Mouse (Mus musculus): Measurements from ENCODE around the gene Duoxa1.
"Not testable (repeated sequence)": the region's sequence is repeated elsewhere in the genome, so short reads cannot be mapped to it uniquely, and the experiment has no call there.

The Duoxa1 gene

GRCm38 (mm10) chr2:122313536-122313935 is at the start of gene Duoxa1:
Duoxa1 (minus strand) TSS chr2:122313730.
- DNase-seq (ENCODE audit: low spot score), result no peak

DNA sequence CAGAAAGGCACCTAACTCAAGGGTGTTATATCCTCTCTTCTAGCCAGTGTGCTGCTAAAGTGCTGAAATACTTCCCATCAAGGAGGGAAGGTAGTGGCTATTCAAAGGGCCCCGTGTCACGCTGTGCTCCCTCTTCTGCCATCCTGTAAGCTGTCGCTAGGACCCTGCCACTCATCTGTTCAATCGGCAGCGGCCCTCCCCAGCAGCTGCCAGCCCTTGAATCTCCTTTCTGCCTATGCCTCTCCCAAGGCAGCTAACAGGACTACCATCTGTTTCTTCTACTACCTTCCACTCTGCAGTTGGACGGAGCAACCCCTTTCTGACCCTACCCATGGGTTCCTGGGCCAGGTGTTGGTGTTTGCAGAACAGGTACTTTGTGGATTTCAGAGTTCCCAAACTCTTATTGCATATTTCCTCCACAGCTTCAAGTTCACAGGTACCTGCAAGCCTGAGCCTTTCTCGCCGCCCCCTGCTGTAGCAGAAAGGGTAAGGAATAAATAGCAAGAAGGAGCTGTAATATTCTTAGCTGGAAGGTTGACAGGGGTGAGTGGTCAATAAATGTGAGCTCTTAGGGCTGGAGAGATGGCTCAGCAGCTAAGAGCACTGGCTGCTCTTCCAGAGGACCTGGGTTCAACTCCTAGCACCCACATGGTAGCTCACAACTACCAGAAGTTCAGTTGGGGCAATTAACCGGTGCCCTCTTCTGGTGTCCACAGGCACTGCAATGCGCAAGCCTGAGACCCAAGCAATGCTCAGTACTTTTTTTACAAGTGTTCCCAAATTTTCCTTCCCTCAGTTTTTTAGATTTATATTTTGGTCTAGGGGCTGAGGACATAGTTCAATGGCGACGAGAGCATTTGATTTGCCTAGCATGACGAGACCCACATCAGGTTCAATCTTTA is 49.3 kb upstream of the Duoxa1 start:
- no peak for DNase-seq (ENCODE audit: low spot score)

DNA sequence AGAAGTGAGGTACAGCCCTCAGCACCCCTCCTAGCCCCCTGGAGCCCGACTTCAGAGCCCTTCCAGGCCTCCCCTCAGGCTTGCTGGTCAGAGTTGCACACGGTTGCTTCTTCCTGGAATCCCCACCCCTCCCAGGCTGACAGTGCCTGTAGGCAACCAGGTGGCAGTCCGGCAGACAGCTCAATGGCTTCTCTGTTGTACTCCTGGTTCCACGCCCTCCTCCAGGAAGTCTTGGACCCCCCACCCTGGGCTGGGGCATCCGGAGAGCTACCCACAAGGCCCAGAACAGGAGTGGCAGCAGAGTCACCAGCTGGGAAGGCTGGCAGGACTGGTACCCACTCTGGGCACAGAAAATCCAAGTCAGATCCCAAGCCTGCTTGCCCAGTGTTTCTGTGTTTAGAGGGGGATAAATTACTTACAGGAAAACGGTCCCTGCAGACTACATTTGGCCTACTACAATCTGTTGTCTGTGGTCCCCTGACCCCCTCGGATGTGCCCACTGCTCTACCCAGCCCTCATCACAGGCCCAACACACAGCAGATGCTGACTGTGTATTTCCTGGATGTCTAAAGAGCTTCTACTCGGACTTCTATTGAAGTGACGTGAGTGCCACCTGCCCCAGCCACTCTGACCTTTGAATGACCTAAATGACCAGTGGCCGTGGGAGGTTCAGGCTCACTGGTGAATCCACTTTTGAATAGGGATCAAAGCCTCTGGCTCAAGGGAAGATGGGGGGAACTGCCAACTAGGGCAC is 48.5 kb upstream of the Duoxa1 start:
- DNase-seq (ENCODE audit: low spot score), result no peak

GRCm38 (mm10) chr2:122361181-122361580 is 47.7 kb upstream of the Duoxa1 start:
- DNase-seq (ENCODE audit: low spot score), result no peak

GRCm38 (mm10) chr2:122360310-122360709 is 46.8 kb upstream of the Duoxa1 start:
- DNase-seq (ENCODE audit: low spot score), result no peak

DNA sequence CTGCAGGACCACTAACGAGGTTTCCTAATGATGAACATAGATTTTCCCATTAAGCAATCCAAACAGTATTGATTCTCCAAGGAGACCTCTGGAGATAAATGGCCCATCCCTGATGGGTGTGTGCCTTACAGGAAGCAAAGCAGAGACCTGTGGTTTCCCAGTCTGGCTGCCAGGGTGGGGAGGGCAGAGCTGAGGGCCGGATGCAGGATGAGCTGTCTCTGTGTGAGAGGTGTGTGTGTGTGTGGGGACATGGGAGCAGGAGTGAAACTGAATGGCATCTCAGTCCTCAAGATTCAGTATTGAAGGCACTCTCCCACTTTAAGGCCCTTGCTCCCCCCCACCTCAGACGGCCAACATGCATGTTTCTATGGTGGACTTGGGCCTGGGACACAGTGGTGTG is 42.7 kb upstream of the Duoxa1 start:
- DNase-seq (ENCODE audit: low spot score), result no peak

- DNase-seq (ENCODE audit: low spot score), result no peak
These were observed 41.9 kb upstream of the Duoxa1 start for GRCm38 (mm10) chr2:122355389-122355788.

DNA sequence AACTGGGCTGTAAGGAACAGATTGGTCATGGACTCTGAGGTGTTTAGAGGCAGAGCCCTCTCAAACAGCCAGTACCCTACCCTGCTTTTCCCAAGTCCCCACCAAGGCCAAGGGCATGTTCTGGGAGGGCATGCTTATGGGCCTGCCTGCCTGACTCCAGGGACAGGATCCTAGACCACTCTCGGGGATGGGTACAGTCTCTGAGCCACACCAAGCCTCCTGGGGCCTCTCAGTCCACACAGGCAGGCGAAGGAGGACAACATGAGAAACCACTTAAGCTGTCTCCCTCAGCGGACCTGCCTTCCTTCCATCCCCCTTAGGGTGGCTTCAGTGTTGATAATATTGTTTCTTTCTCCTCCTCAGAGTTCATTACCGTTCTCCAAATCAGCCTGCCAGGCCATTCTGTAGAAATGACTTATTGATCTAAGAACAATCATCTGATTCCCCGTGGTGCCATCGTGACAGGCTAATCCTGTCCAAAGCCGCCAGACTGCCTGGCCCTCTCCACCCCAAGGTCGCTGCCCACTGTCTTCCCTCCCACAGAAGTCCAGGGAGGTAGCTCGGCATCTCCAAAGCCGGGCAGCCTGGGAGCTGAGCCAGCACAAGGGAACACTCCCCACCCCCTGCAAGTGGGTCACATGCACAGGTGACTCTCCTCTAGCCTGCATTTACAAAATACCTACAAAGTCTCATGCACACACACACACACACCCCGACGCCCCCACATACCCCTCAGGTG is 40.8 kb upstream of the Duoxa1 start:
- DNase-seq (ENCODE audit: low spot score), result no peak

DNA sequence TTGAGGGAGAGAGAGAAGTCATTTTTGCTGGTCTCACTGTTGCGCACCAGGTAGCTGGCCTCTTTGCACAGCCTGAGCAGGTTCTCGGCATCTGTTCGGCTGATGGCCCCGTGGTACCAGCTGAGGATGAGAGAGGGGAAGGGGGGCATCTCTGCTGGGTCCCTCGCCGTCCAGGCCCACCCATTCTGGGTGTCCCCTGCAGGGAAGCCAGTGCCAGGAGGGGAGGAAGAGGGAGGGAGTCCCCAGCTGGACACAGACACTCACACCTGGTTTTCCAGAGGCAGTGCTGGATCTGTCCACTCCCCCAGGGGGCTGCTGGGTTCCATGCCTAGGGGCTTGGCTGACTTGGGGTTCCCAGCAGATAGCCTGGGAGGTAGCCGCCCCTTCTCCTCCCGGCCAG is 40.2 kb upstream of the Duoxa1 start:
- no peak for DNase-seq (ENCODE audit: low spot score)

DNA sequence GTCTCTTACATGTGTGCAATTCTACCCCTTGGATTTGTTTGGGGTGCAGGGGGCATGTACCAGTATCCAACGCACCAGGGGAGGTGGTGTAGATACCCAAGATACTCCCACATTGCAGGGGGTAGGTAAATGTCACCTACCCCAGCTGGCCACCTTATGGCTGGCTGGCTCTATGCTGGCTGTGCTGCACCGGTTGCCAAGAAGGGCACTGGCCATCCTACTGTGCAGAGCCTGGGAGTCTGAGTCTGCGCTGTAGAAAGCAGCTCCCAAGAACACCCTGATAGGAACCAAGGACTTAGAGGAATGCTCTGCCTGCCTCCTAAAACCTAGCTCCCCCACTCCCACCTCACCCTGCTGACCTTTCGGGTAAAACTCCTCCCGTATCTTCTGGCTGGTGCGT is 39.5 kb upstream of the Duoxa1 start:
- no peak for DNase-seq (ENCODE audit: low spot score)

DNA sequence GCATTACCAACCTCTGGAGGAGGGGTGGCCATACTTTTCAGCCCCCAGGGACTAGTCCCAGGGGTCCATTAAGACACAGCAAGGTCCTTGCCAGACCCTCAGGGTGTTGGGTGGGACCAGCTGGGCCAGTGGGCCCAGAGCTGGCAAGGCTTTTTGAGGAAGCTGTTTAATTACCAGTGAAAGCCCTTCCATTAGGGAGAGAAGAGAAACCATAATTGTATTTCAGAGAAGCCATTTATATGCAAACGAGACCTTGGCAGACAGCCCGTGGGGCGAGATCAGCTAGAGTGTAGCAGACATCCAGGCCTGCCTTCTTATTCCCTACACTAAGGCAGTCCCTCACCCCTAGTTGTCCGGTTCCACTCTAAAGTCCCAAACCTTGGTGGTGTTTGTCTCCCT is 38.4 kb upstream of the Duoxa1 start:
- DNase-seq (ENCODE audit: low spot score), result no peak

- DNase-seq (ENCODE audit: low spot score), result no peak
These were observed 37.8 kb upstream of the Duoxa1 start for GRCm38 (mm10) chr2:122351156-122351930.

DNA sequence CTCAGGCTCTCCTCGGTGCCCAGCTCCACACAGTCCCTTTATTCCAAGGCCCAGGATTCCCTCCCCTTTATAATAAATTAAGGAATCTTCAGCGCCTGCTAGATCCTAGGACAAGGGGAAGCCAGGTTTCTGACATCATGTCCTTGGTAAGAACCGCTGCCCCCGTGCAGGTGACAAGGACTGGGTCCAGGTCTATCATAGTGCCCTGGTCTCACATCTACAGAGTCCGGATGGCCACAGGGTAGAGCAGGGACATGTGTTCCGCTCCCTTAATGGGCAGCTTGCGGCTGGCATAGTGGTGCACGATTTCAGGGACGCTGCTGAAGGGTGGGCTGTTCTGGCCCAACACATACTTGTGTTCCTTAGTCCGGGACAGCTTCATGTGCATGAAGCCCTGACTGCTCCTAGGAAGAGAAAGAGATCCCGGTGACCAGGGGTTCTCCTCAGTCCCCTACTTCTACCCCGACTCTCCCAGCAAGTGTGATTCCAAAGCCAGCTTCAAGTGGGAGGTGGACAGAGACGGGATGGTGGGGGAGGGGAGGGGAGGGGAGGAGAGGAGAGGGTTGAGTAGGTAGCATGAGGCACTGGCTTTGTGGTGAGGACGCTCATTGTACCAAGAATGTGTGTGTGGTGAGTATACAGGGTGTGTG is 35.7 kb upstream of the Duoxa1 start:
- DNase-seq (ENCODE audit: low spot score), result peak; percentile 40

- peak; percentile 74 for DNase-seq (ENCODE audit: low spot score)
These were observed 35.1 kb upstream of the Duoxa1 start for GRCm38 (mm10) chr2:122348531-122349131.

GRCm38 (mm10) chr2:122347257-122347656 is 33.7 kb upstream of the Duoxa1 start:
- DNase-seq (ENCODE audit: low spot score), result no peak

GRCm38 (mm10) chr2:122346164-122346563 is 32.6 kb upstream of the Duoxa1 start:
- DNase-seq (ENCODE audit: low spot score), result not testable (repeated sequence)

DNA sequence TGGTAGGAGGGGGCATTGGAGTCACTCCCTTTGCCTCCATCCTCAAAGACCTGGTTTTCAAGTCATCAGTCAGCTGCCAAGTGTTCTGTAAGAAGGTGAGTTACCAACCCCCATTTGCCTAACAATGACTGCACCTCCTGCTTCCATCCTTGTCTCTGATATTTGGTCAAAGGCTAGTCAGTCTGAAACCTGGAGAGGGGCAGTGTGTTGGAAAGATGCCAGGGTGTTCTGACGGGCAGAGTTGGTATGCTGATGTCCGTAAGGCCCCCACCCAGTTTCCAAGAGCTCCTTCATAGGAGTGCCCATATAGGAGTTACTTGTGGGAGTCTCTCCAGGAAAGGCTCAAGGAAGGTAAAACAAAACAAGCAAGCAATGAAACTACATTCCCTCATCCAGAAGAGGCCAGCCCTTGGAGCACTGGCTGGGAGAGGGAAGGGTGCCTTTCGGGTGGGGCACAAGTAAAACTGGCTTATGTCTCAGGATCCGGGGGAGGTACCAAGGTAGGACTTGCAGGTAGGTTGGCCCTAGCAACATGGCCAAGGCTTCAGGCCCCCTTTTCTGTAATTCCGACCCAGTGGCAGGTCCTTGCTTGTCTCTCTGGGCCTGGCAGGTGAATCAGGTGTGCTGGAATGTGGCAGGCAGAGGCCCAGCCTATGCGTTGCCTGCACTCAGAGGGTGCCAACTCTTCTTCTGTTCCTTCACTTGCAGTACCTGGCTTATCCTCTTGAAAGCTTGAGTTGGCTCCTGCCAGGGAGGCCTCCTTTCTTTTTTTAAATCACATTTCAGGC is 31.8 kb upstream of the Duoxa1 start:
- no peak for DNase-seq (ENCODE audit: low spot score)

- DNase-seq (ENCODE audit: low spot score), result no peak
These were observed 23.8 kb upstream of the Duoxa1 start for GRCm38 (mm10) chr2:122337291-122337690.

- no peak for DNase-seq (ENCODE audit: low spot score)
These were observed 20.6 kb upstream of the Duoxa1 start for GRCm38 (mm10) chr2:122334170-122334569.

- DNase-seq (ENCODE audit: low spot score), result no peak
These were observed 18.7 kb upstream of the Duoxa1 start for GRCm38 (mm10) chr2:122332222-122332621.

Data from c-Kit-positive CD71-positive TER-119-positive erythroid progenitor cells, embryonic 14.5 days (primary cell).